In the genomic region with DNA sequence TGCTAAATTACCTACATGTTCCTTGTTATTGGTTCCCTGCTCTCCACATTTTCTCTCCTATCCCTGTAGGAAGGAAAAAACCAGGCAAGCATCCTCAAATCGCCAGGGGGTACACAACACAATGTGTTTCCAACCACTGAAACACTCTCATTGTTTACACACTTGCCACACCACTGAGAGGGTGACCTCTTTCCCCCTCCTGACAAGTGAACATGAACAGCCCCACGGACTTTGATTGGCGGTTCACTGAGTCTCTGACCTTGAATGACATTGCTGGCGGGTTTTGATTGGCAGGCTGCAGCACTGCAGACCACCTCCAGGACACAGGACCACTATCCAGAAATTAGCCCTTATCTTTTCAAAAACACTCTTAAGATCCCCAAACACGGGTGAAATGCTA, we compare ENCODE assay signal across 18 mouse cellular contexts.
DNase-seq lines count a peak whose midpoint lies in the region; ATAC-seq and TF ChIP-seq lines count a peak whose summit lies in the region.
"Had no signal": no experiment of that assay in that cellular context is flagged by ENCODE, and none has a peak within 500 bp of the region (broad histone marks: within the 10 kb centered on the region; RNA-seq: fewer than 3 reads in every experiment).

No protein-coding gene starts in this region.

- intact Hi-C loops in heart, postnatal 36 days (cut with DNase I), result no loop called here

- no peak overlapping the region for H3K4me3 ChIP-seq in hindbrain, embryonic 12.5 days
- H3K4me3 ChIP-seq in hindbrain, embryonic 14.5 days (replicated peaks; ENCODE audit: low read length), result no peak overlapping the region
- H3K4me3 ChIP-seq in embryonic facial prominence, embryonic 11.5 days (ENCODE audit: low read depth, low read length), result no peak overlapping the region
- H3K4me3 ChIP-seq in midbrain, postnatal 0 days (ENCODE audit: low read depth, low read length), result no peak overlapping the region
- H3K4me3 ChIP-seq: limb, embryonic 12.5 days; liver, embryonic 12.5 days had no signal

- no peak overlapping the region for H3K27ac ChIP-seq in hindbrain, embryonic 12.5 days
- no peak overlapping the region for H3K27ac ChIP-seq in hindbrain, embryonic 14.5 days
- no peak overlapping the region for H3K27ac ChIP-seq in embryonic facial prominence, embryonic 11.5 days (replicated peaks; ENCODE audit: low read depth, low read length)
- no peak overlapping the region for H3K27ac ChIP-seq in midbrain, postnatal 0 days (ENCODE audit: low read depth, low read length)
- H3K27ac ChIP-seq: kidney, postnatal 0 days; limb, embryonic 12.5 days; liver, embryonic 12.5 days had no signal

- H3K36me3 ChIP-seq in hindbrain, embryonic 12.5 days, result no peaks in the 10 kb centered on the region
- H3K36me3 ChIP-seq in hindbrain, embryonic 14.5 days (replicated peaks; ENCODE audit: control insufficient read depth, insufficient read depth), result no peaks in the 10 kb centered on the region
- no peaks in the 10 kb centered on the region for H3K36me3 ChIP-seq in embryonic facial prominence, embryonic 11.5 days (replicated peaks; ENCODE audit: control insufficient read depth, insufficient read depth, low read depth, low read length)
- no peaks in the 10 kb centered on the region for H3K36me3 ChIP-seq in midbrain, postnatal 0 days (ENCODE audit: insufficient read depth, low read length)
- H3K36me3 ChIP-seq: limb, embryonic 12.5 days; liver, embryonic 12.5 days had no signal

- 32% methylated on average over 5 of the region's 5 CpGs for WGBS in hindbrain, embryonic 12.5 days
- 27% methylated on average over 5 of the region's 5 CpGs for WGBS in hindbrain, embryonic 14.5 days
- 42% methylated on average over 5 of the region's 5 CpGs for WGBS in embryonic facial prominence, embryonic 11.5 days
- 35% methylated on average over 5 of the region's 5 CpGs for WGBS in midbrain, postnatal 0 days

- ATAC-seq in hindbrain, embryonic 12.5 days (ENCODE audit: low FRiP score), result no peak
- no peak for ATAC-seq in hindbrain, embryonic 14.5 days (ENCODE audit: low FRiP score)
- no peak; the same call in 1 of the 2 replicates for ATAC-seq in embryonic facial prominence, embryonic 11.5 days (replicated peaks; ENCODE audit: insufficient number of reproducible peaks, low FRiP score, low TSS enrichment, low read depth)
- no peak for ATAC-seq in midbrain, postnatal 0 days (ENCODE audit: low FRiP score)
- ATAC-seq: inflammation-experienced regulatory T-cells, adult 6 months; liver, embryonic 12.5 days had no signal

- no peaks in the 10 kb centered on the region for H3K9me3 ChIP-seq in hindbrain, embryonic 12.5 days (replicated peaks)
- H3K9me3 ChIP-seq in hindbrain, embryonic 14.5 days (ENCODE audit: control insufficient read depth, low read length), result no peaks in the 10 kb centered on the region
- H3K9me3 ChIP-seq in embryonic facial prominence, embryonic 11.5 days (replicated peaks; ENCODE audit: control insufficient read depth, low read length), result no peaks in the 10 kb centered on the region
- no peaks in the 10 kb centered on the region for H3K9me3 ChIP-seq in midbrain, postnatal 0 days (ENCODE audit: low read length)
- H3K9me3 ChIP-seq: limb, embryonic 12.5 days; liver, embryonic 12.5 days had no signal

- H3K9ac ChIP-seq in hindbrain, embryonic 12.5 days, result no peak overlapping the region
- H3K9ac ChIP-seq in hindbrain, embryonic 14.5 days, result no peak overlapping the region
- no peak overlapping the region for H3K9ac ChIP-seq in embryonic facial prominence, embryonic 11.5 days (replicated peaks; ENCODE audit: low read length)
- H3K9ac ChIP-seq in midbrain, postnatal 0 days (replicated peaks; ENCODE audit: low read length, poor library complexity, severe bottlenecking), result no peak overlapping the region
- H3K9ac ChIP-seq: limb, embryonic 12.5 days; liver, embryonic 12.5 days had no signal

- no peak for TF ChIP-seq CTCF in midbrain, postnatal 0 days (IDR thresholded peaks at IDR 0.05)

- H3K4me2 ChIP-seq in hindbrain, embryonic 12.5 days (replicated peaks), result 0 out of 2 replicates have a peak overlapping the region, but pooled peaks have one; percentile 2
- H3K4me2 ChIP-seq in hindbrain, embryonic 14.5 days (replicated peaks), result no peak overlapping the region
- no peak overlapping the region for H3K4me2 ChIP-seq in embryonic facial prominence, embryonic 11.5 days (ENCODE audit: low read depth, low read length)
- no peak overlapping the region for H3K4me2 ChIP-seq in midbrain, postnatal 0 days (ENCODE audit: low read depth, low read length, poor library complexity, severe bottlenecking)
- H3K4me2 ChIP-seq: limb, embryonic 12.5 days; liver, embryonic 12.5 days had no signal

- no peaks in the 10 kb centered on the region for H3K27me3 ChIP-seq in hindbrain, embryonic 12.5 days
- no peaks in the 10 kb centered on the region for H3K27me3 ChIP-seq in hindbrain, embryonic 14.5 days (ENCODE audit: control insufficient read depth, insufficient read depth, low read length)
- no peaks in the 10 kb centered on the region for H3K27me3 ChIP-seq in embryonic facial prominence, embryonic 11.5 days (ENCODE audit: control insufficient read depth, insufficient read depth, low read length)
- H3K27me3 ChIP-seq in midbrain, postnatal 0 days (ENCODE audit: insufficient read depth, low read length), result no peaks in the 10 kb centered on the region
- H3K27me3 ChIP-seq: limb, embryonic 12.5 days; liver, embryonic 12.5 days had no signal

- peak; percentile 20 to 25 for DNase-seq in cerebellum, postnatal 10 days
- DNase-seq in cerebellum, adult 9-11 months, result no peak
- no peak for DNase-seq in hindbrain, embryonic 14.5 days (ENCODE audit: low spot score)
- peak; percentile 5 for DNase-seq in embryonic facial prominence, embryonic 11.5 days (ENCODE audit: low spot score)
- DNase-seq in midbrain, postnatal 0 days (ENCODE audit: low spot score), result peak; percentile 10
- no peak for DNase-seq in heart, postnatal 36 days
- DNase-seq in cerebellum, postnatal 4 days (ENCODE audit: low spot score in 2 of 2), result no peak
- DNase-seq: adrenal gland, postnatal 14 days; cerebellum, adult 8-10 months; kidney, adult 2 months; lung, adult 2 months; lung, postnatal 14 days; thymus, postnatal 14 days had no signal

- H3K4me1 ChIP-seq in hindbrain, embryonic 12.5 days, result peaks cover 12% of the 10 kb centered on the region
- H3K4me1 ChIP-seq in hindbrain, embryonic 14.5 days (replicated peaks; ENCODE audit: control insufficient read depth, insufficient read depth, low read length), result no peaks in the 10 kb centered on the region
- no peaks in the 10 kb centered on the region for H3K4me1 ChIP-seq in embryonic facial prominence, embryonic 11.5 days (ENCODE audit: control insufficient read depth, insufficient read depth, low read length)
- H3K4me1 ChIP-seq in midbrain, postnatal 0 days (ENCODE audit: insufficient read depth, low read length), result no peaks in the 10 kb centered on the region
- H3K4me1 ChIP-seq: limb, embryonic 12.5 days; liver, embryonic 12.5 days had no signal

Comparison
In these comparisons a context has a peak if more than half of its experiments do, and no peak if none do; other contexts are left out.
1. DNase-seq: peak in cerebellum, postnatal 10 days (2 of 2), embryonic facial prominence, embryonic 11.5 days (single experiment) and midbrain, postnatal 0 days (single experiment); none in cerebellum, adult 9-11 months (single experiment), hindbrain, embryonic 14.5 days (single experiment), heart, postnatal 36 days (0 of 2) and cerebellum, postnatal 4 days (0 of 2).